In the genomic region with DNA sequence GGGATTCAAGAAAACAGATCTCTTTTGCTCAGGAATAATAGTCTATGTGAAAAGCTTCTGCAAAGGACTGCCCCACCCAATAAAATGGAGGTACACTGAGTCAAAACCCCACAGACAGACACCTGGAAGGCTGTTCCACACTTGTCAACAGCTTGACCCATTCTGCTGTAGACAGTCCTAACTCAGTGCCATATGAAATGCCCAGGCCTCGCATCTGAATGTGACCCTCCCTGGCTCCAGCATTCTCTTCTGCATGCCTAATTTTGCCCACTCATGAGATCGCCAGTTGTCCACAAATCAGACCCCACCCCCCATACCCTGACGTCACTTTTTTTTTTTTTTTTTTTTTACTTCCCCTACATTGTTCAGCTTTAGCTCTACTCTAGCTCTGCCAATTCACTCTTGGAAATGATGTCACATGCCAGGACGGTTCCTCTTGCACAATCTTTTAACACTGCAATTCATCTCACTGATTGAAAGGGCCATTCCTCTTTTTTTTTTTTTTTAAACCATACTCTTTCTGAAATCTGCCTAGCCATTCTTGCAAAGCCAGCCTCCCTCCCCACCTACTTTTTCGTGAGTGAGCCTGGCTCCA, we compare ENCODE assay signal across 9 mouse cellular contexts. TPM values are rescaled to one million over a fixed set of nuclear protein-coding genes. Genes with fewer than 3 reads are reported as not detected.
DNase-seq lines count a peak whose midpoint lies in the region; ATAC-seq and TF ChIP-seq lines count a peak whose summit lies in the region.
"Had no signal": no experiment of that assay in that cellular context is flagged by ENCODE, and none has a peak within 500 bp of the region (broad histone marks: within the 10 kb centered on the region; RNA-seq: fewer than 3 reads in every experiment).

No protein-coding gene starts in this region.

- no peak overlapping the region for H3K9ac ChIP-seq in CH12.LX (ENCODE audit: insufficient read depth, low read depth)
- no peak overlapping the region for H3K9ac ChIP-seq in lung, embryonic 16.5 days (ENCODE audit: low read length)

- dilution Hi-C loops in CH12.LX (cut with MboI; ENCODE audit: extremely low pct_ligation_motif_present, extremely low pct_unique_long_range_greater_than_20kb, low sequenced_read_pairs): no loop called here

- TF ChIP-seq EP300 in CH12.LX (IDR thresholded peaks at IDR 0.05; ENCODE audit: low read length): no peak

- no peaks in the 10 kb centered on the region for H3K27me3 ChIP-seq in CH12.LX (replicated peaks)
- H3K27me3 ChIP-seq in lung, embryonic 16.5 days (ENCODE audit: control insufficient read depth, insufficient read depth, low read depth, low read length): no peaks in the 10 kb centered on the region

- TF ChIP-seq POLR2A in CH12.LX (IDR thresholded peaks at IDR 0.05; ENCODE audit: low read depth, low read length): no peak

- in situ Hi-C loops in CH12.LX (cut with MboI; ENCODE audit: low pct_ligation_motif_present, low pct_unique_long_range_greater_than_20kb, low sequenced_read_pairs): no loop called here

- no peaks in the 10 kb centered on the region for H3K79me2 ChIP-seq in CH12.LX (replicated peaks; ENCODE audit: control insufficient read depth, extremely low read depth, insufficient read depth, poor library complexity, severe bottlenecking)

- no peak overlapping the region for H3K27ac ChIP-seq in gastrocnemius, adult 2 months
- H3K27ac ChIP-seq in CH12.LX (ENCODE audit: insufficient read depth, low read depth): no peak overlapping the region
- H3K27ac ChIP-seq in lung, embryonic 16.5 days (ENCODE audit: low read length): no peak overlapping the region
- H3K27ac ChIP-seq: kidney, postnatal 0 days had no signal

- H3K4me1 ChIP-seq in CH12.LX (ENCODE audit: control insufficient read depth in 1 of 2, insufficient read depth in 2 of 2): peaks cover 0 to 5% of the 10 kb centered on the region in 2 experiments; a peak in 1 of 4 replicates
- peaks cover 13% of the 10 kb centered on the region for H3K4me1 ChIP-seq in lung, embryonic 16.5 days (replicated peaks; ENCODE audit: control insufficient read depth, insufficient read depth, low read length)

- intact Hi-C loops in gastrocnemius, adult 2 months (cut with DNase I): no loop called here
- intact Hi-C loops in left cerebral cortex, postnatal 10 days (cut with DNase I): no loop called here

- ATAC-seq in lung, embryonic 16.5 days (ENCODE audit: low read depth): peak; percentile 76

- no peak overlapping the region for H3K4me2 ChIP-seq in CH12.LX (ENCODE audit: insufficient read depth, low read depth, poor library complexity, severe bottlenecking)
- H3K4me2 ChIP-seq in lung, embryonic 16.5 days (ENCODE audit: low read depth, low read length): no peak overlapping the region

- no peaks in the 10 kb centered on the region for H3K36me3 ChIP-seq in CH12.LX (replicated peaks in 1 of 2; ENCODE audit: control insufficient read depth in 1 of 2, insufficient read depth in 1 of 2, low read length in 1 of 2)
- H3K36me3 ChIP-seq in lung, embryonic 16.5 days (ENCODE audit: control insufficient read depth, insufficient read depth, low read length): no peaks in the 10 kb centered on the region

- WGBS in lung, embryonic 16.5 days: 45% methylated on average over 5 of the region's 5 CpGs

- H3K4me3 ChIP-seq in gastrocnemius, adult 2 months: no peak overlapping the region
- no peak overlapping the region for H3K4me3 ChIP-seq in CH12.LX (replicated peaks in 1 of 3; ENCODE audit: low read depth in 2 of 3, low read length in 2 of 3, poor library complexity in 1 of 3)
- H3K4me3 ChIP-seq in lung, embryonic 16.5 days (ENCODE audit: low read length): no peak overlapping the region

- DNase-seq in gastrocnemius, adult 2 months: peak; percentile 19
- no peak for DNase-seq in gastrocnemius, postnatal 10 days
- DNase-seq in CH12.LX (ENCODE audit: extremely low read depth): no peak
- DNase-seq in fibroblast of lung, adult 2 months (ENCODE audit: low read depth): peak; percentile 51
- no peak for DNase-seq in right cerebral cortex, postnatal 10 days (ENCODE audit: low spot score in 2 of 2)
- DNase-seq in left cerebral cortex, postnatal 10 days (ENCODE audit: extremely low spot score in 1 of 2, low spot score in 2 of 2): no peak
- DNase-seq in layer of hippocampus, adult 11-12 months (ENCODE audit: low spot score): no peak

- no peaks in the 10 kb centered on the region for H3K9me3 ChIP-seq in CH12.LX (replicated peaks; ENCODE audit: low read length)
- no peaks in the 10 kb centered on the region for H3K9me3 ChIP-seq in lung, embryonic 16.5 days (ENCODE audit: control insufficient read depth, low read length)

- TF ChIP-seq CTCF in gastrocnemius, adult 2 months (IDR thresholded peaks at IDR 0.05): no peak
- TF ChIP-seq CTCF in CH12.LX (conservative IDR thresholded peaks at IDR 0.05 in 1 of 2, IDR thresholded peaks at IDR 0.05 in 1 of 2; ENCODE audit: low read depth in 2 of 2, low read length in 2 of 2): no peak

- TF ChIP-seq RAD21 in CH12.LX (IDR thresholded peaks at IDR 0.05; ENCODE audit: low read depth, low read length): no peak

TF ChIP-seq in CH12.LX, 34 proteins besides CTCF, POLR2A, EP300 and RAD21:
- no peak for TF ChIP-seq CHD2 (IDR thresholded peaks at IDR 0.05; ENCODE audit: low read length)
- TF ChIP-seq ZNF384 (IDR thresholded peaks at IDR 0.05; ENCODE audit: low read depth, low read length): peak; percentile 87
- TF ChIP-seq MXI1 (IDR thresholded peaks at IDR 0.05; ENCODE audit: low read depth, low read length): no peak

RNA-seq across cellular contexts. Expression of a gene that starts 1.5 kb away (rescaled TPM):
- total RNA-seq in gastrocnemius, adult 2 months (2021): not detected
- under 1 TPM in 1 of 2 experiments, not detected in 1; 0.56 TPM for total RNA-seq in gastrocnemius, postnatal 10 days (2021)
- total RNA-seq in CH12.LX (2012; rRNA removed) (0.08 TPM in 1 of 2 replicates, not detected in the other), CH12.LX (2014; rRNA removed) (not detected in 2 replicates)
- not detected in 2 replicates for polyA plus RNA-seq in CH12.LX (2012; ENCODE audit: insufficient read length, low read depth)
- 0.58 and 0.64 TPM in 2 replicates for polyA plus RNA-seq in lung, embryonic 16.5 days (2015; fragmentation: Nextera tagmentation; extraction: Ambion mirVana)
- 1 to 10 TPM; 1.9 to 2.4 TPM for total RNA-seq in left cerebral cortex, postnatal 10 days (2021)

RNA-seq across cellular contexts. Expression of a gene that starts 48.6 kb away (rescaled TPM):
- total RNA-seq in gastrocnemius, adult 2 months (2021): 1 to 10 TPM; 2.9 to 3.2 TPM
- total RNA-seq in gastrocnemius, postnatal 10 days (2021): 10 to 100 TPM; 10.9 to 13.5 TPM
- total RNA-seq in CH12.LX (2012; rRNA removed): 10.4 and 11.9 TPM in 2 replicates
- 0.38 and 0.77 TPM in 2 replicates for total RNA-seq in CH12.LX (2014; rRNA removed)
- polyA plus RNA-seq in CH12.LX (2012; ENCODE audit: insufficient read length, low read depth): 1.4 and 1.5 TPM in 2 replicates
- polyA plus RNA-seq in lung, embryonic 16.5 days (2015; fragmentation: Nextera tagmentation; extraction: Ambion mirVana): 30.6 and 30.8 TPM in 2 replicates
- total RNA-seq in left cerebral cortex, postnatal 10 days (2021): 1 to 10 TPM; 6.1 to 8.8 TPM

Comparison
In these comparisons a context has a peak if more than half of its experiments do, and no peak if none do; other contexts are left out.
1. DNase-seq: peak in gastrocnemius, adult 2 months (single experiment) and fibroblast of lung, adult 2 months (single experiment); none in gastrocnemius, postnatal 10 days (single experiment), CH12.LX (single experiment), right cerebral cortex, postnatal 10 days (0 of 2), left cerebral cortex, postnatal 10 days (0 of 2) and layer of hippocampus, adult 11-12 months (single experiment).